Mouse (Mus musculus): ENCODE results near the gene Bet1l. TPM values are rescaled to one million over a fixed set of nuclear protein-coding genes. Genes with fewer than 3 reads are reported as not detected.
"Not testable (repeated sequence)": the region's sequence is repeated elsewhere in the genome, so short reads cannot be mapped to it uniquely, and the experiment has no call there.

Gene Bet1l
- total RNA-seq (2021), result 1 to 10 TPM; 6.0 to 6.9 TPM
- long read RNA-seq, experiment 1, transcript Bet1l-201 (4 exons, 2,268 nt), result major isoform, 17 of 18 reads
- long read RNA-seq, experiment 1, partial matches to known transcripts, result 0 of 18 reads
- long read RNA-seq, experiment 1, other reads (novel, unspliced or antisense), result 1 of 18 reads
- long read RNA-seq, experiment 2, transcript Bet1l-201 (4 exons, 2,268 nt), result major isoform, 15 of 17 reads
- long read RNA-seq, experiment 2, partial matches to known transcripts, result 2 of 17 reads
- long read RNA-seq, experiment 2, other reads (novel, unspliced or antisense), result 0 of 17 reads

DNA sequence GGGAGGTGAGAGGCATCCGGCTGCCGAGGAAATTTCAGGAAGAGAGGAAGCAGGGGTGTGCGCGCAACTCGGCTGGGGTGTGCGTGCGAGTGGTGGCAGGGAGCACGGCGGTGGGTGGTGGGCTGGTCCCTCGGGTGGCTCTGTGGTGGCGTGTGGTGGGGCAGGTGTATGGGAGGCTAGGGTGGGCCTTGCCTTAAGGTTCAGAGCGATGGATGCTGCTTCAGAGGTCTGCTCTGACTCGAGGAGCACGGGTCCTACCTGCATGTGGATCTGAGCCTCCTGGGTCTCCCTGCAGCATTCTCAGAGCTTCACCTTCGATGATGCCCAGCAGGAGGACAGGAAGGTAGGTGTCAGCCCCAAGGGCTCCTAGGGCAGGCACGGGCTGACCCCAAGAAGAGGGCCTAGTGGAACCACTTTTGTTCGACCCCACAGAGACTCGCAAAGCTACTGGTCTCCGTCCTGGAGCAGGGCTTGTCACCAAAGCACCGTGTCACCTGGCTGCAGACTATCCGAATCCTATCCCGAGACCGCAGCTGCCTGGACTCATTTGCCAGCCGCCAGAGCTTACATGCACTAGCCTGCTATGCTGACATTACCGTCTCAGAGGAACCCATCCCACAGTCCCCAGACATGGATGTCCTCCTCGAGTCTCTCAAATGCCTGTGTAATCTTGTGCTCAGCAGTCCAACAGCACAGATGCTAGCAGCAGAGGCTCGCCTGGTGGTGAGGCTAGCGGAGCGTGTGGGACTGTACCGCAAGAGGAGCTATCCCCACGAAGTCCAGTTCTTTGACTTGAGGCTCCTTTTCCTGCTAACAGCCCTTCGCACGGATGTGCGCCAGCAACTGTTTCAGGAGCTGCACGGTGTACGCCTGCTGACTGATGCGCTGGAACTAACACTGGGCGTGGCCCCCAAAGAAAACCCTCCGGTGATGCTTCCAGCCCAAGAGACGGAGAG lies at the start of gene Bet1l:
TSS of gene Bet1l (minus strand) at position 28 of the 956 bp plus-strand sequence.
- Histone ChIP-seq H3K27ac (peak within 1 kb of the TSS; percentile 99), H3K4me3 (peak within 1 kb of the TSS; percentile 96)
- no peak for TF ChIP-seq CTCF (IDR thresholded peaks at IDR 0.05)
- intact Hi-C loops (cut with DNase I), result loop anchor here (2.0 kb wide), 2 partner anchors 23 to 45 kb away; partner anchors contain the start of gene Psmd13
- no peak for DNase-seq

DNA sequence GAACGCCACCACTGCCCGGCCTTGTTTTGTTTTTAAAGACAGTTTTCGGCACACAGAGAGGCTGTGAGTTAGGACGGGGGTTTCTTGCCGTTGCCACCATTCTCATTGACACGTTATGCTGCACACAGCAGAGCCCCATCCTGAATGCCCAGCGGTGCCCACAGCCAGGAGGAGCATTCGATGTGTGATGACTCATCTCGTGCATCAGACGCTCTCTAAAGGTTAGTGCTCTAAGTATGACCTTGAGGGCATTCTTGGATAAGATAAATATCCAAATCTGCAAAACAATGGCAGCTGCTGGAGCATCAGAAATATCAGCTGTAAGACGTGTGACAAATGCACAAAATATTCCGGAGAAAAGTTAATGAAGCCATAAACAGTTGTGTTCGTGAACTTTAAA lies 49.8 kb upstream of the Bet1l start:
- H3K27ac ChIP-seq, result no peak overlapping the region
- no peak for DNase-seq
- TF ChIP-seq CTCF (IDR thresholded peaks at IDR 0.05), result no peak
- intact Hi-C loops (cut with DNase I), result loop anchor here (2.0 to 5.0 kb wide), 2 partner anchors 52 to 100 kb away; no protein-coding TSS in a partner anchor
- H3K4me3 ChIP-seq, result no peak overlapping the region

DNA sequence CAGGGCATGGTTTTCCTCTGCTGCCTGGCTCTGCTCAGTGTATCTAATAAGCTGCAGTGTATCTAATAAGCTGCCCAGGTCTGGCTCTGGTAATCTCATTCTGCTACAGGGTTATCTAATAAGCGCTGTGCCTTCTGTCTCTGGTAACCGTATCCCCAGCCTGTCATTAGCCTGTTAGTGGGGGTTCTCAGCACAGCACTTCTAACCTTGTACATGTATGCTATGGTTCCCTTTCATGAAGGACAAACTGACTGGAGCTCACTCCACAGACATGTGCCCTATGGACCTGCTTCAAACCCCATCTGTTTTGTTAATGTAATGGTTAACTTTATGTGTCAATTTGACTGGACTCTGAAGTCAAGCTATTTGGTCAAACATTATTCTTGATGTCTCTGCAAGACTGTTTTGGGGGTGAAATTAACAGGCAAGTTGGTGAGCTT lies 48.3 kb upstream of the Bet1l start:
- intact Hi-C loops (cut with DNase I), result loop anchor here (2.0 to 5.0 kb wide), 2 partner anchors 53 to 102 kb away; no protein-coding TSS in a partner anchor
- TF ChIP-seq CTCF (IDR thresholded peaks at IDR 0.05), result no peak
- Histone ChIP-seq H3K27ac (no peak overlapping the region), H3K4me3 (no peak overlapping the region)
- no peak for DNase-seq

DNA sequence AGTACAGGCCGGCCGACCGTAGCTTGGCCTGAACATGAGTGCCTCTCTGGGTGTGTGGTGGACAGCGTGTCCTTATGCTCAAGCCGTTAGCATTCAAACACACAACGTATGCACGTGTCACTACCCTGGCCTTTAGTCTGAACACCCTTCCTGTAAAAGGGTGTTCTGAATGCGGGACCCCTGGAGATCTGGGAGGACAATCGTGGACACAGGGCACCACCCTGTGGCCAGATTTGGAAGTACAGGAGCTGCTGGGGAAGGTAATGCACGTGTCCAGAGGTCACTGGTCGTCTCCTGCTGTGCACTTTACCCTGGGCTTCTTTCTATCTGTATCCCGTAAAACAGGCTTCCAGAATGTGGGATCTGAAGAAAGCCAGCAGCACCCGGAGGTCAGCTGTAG lies 45.8 kb upstream of the Bet1l start:
- peak overlapping the region; percentile 97 for H3K27ac ChIP-seq
- DNase-seq, result peak; percentile 84
- intact Hi-C loops (cut with DNase I), result loop anchor here (1.0 to 5.0 kb wide), 4 partner anchors 22 to 269 kb away; partner anchors contain the start of genes Bet1l, Gm45785, Psmd13 and Ric8a
- no peak overlapping the region for H3K4me3 ChIP-seq
- TF ChIP-seq CTCF (IDR thresholded peaks at IDR 0.05), result peak; percentile 97

DNA sequence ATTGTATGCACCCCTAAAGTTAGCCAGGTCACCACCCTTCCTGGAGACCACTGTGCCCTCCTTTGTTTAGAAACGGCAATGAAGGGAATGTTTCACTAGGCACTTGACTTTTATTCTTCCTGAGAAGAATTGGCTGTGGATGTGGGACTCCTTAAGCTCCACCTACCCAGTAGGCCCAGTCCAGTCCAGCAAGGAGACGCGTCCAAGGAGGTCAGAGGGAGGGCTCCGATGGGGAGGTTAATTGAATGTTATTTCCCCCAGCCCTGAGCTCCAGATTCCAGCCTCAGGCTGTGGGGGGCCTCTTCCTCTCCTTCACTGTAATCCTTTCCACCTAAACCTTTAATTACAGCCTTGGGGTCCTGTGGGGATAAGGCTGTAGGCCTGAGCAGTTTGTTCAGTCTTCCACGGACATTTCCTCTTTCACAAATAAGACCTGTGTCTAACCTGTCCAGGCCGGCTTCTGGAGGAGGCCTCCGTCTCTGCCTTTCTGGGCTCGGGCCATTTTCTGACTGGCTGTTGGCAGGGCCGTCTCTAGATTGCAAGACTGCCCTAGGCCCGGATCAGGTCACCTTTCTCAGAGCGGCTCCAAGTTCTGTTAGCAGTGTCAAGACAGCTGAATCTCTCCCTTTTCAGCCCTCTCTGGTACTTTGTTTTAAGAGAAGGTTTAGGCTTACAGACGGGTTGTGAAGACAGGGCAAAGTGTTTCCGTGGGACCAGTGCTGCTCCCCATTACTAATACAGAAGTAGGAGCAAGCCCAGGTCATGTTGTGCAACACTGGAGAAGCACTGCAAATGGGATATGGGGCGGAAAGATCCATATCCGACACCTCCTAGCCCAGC lies 44.9 kb upstream of the Bet1l start:
- TF ChIP-seq CTCF (IDR thresholded peaks at IDR 0.05), result no peak
- peak overlapping the region; percentile 97 for H3K27ac ChIP-seq
- H3K4me3 ChIP-seq, result peak overlapping the region; percentile 4; the same call in 1 of the 2 replicates
- peak; percentile 90 for DNase-seq
- intact Hi-C loops (cut with DNase I), result loop anchor here (2.0 to 5.0 kb wide), 3 partner anchors 21 to 270 kb away; partner anchors contain the start of genes Bet1l, Gm45785, Psmd13 and Ric8a

DNA sequence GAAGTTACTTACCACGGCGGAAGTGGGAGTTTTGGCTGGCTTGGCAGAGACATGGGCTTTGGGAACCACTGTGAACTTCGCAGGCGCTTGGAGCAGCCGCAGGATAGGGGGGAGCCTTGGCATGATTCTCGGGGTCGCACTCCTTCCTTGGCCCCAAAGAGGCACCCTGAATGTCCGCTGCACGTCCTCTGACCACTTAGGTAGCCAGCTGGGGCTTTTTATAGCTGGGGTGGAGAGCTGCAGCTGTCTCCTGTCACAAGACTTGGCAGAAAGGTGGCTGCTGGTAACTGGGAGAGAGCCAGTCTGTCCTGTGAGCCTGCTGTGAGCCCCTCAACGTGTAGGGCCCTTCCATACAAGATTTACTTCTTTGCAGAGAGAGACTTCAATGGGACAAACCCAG lies 42.8 kb upstream of the Bet1l start, which contains the start of gene Cox8b:
TSS of gene Cox8b (minus strand) at position 227 of the 400 bp plus-strand sequence.
- intact Hi-C loops (cut with DNase I), result loop anchor here (5.0 kb wide), 1 partner anchor 272 kb away; the partner anchor contains the start of gene Rnh1
- Histone ChIP-seq H3K4me3 (peak within 1 kb of the TSS; percentile 75), H3K27ac (peak within 1 kb of the TSS; percentile 97)
- TF ChIP-seq CTCF (IDR thresholded peaks at IDR 0.05), result no peak
- DNase-seq, result peak; percentile 87

DNA sequence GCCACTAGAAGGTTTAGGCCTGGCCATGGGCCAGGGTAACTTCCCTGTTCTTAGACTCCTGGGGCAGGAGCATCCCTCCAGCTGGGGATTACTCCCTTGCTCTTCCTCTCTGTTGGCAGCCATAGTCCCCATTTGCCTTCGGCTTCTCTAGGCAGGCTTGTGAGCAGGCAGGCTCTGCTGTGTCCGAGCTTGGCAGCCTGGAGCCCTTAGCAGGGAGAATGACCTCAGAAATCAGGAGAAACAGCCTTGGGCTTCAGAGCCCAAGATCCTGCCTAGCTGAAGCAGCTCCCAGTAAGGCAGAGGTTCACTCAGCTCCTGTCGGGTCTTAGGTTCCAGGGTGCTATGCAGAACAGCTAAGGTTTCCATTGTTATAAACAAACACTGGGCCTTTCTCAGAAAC lies 41.7 kb upstream of the Bet1l start:
- Histone ChIP-seq H3K4me3 (peak overlapping the region; percentile 75), H3K27ac (peak overlapping the region; percentile 97)
- intact Hi-C loops (cut with DNase I), result no loop called here
- DNase-seq, result peak; percentile 45
- TF ChIP-seq CTCF (IDR thresholded peaks at IDR 0.05), result no peak

DNA sequence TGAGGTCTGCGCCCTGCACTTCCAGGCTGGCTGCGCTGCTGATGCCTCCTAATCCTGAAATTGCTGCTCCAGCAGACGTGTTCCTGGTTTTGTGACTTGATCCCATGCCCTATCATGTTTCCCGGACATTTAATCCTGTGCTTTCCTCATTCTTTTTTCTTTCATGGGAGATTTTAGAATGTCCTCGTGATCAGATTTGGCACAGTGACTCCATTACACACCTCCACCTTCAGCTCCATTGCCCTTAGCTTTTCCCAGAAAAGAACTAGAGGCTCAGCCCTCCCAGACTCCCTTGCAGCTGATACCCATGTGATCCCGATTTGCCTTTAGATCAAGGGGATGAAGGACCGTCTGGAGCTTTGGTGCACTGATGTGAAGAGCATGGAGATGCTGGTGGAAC lies 40.5 kb upstream of the Bet1l start:
- no peak for DNase-seq
- Histone ChIP-seq H3K4me3 (peak overlapping the region; percentile 75), H3K27ac (peak overlapping the region; percentile 97)
- no peak for TF ChIP-seq CTCF (IDR thresholded peaks at IDR 0.05)
- intact Hi-C loops (cut with DNase I), result no loop called here

DNA sequence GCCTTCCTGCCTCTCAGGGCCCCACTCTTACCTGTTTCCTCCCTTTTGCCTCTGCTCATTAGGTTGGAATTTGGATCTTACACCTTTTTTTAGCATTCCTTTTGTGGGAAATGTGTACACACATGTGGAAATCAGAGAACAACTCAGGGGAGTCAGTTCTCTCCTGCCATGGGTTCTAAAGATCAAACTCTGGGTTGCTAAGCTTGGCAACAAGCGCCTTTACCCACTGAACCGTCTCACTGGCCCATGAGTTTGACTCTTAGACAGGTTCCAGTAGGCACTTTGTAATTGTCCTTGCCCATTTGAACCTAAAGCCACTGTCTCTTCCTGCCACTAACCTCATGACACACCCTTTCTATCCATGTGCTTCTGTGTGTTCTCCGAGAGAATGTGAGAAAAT lies 37.2 kb upstream of the Bet1l start:
- no peak for TF ChIP-seq CTCF (IDR thresholded peaks at IDR 0.05)
- DNase-seq, result no peak
- Histone ChIP-seq H3K4me3 (no peak overlapping the region), H3K27ac (no peak overlapping the region)
- intact Hi-C loops (cut with DNase I), result no loop called here

DNA sequence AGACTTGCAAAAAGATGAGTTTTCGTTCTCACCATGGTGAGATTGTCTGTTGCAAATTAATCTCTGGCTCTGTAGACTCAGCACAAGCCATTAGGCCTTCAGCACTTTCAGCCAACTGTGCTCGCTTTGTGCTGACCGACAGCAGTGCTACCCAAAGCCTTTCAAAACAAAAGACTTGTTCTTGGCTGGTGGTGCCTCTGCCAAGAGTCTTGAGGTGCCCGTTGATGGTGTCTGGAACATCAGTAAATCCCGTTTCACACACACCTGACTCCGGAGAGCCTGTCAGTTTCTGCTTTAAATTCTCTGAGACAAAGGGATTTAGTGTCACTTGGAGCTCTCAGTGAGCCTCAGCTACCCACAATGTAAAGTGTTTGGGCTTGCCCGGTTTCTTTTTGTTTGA lies 36.7 kb upstream of the Bet1l start:
- no peak for DNase-seq
- TF ChIP-seq CTCF (IDR thresholded peaks at IDR 0.05), result no peak
- Histone ChIP-seq H3K27ac (no peak overlapping the region), H3K4me3 (no peak overlapping the region)
- intact Hi-C loops (cut with DNase I), result no loop called here

DNA sequence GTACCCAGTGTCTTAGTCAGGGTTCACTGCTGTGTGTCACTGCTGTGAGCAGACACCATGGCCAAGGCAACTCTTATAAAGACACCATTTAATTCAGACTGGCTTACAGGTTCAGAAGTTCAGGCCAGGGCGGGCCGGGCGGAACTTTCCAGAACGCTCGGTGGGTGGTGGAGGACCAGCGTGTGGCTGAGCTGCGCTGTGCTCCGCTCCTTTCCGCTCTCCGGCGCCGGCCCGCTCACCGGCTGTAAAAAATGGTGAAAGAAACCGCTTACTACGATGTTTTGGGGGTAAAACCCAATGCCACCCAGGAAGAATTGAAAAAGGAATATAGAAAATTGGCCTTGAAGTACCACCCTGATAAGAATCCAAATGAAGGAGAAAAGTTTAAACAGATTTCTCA lies 33.3 kb upstream of the Bet1l start:
- H3K27ac ChIP-seq; intact Hi-C loops (cut with DNase I); DNase-seq; H3K4me3 ChIP-seq: not testable (repeated sequence)

DNA sequence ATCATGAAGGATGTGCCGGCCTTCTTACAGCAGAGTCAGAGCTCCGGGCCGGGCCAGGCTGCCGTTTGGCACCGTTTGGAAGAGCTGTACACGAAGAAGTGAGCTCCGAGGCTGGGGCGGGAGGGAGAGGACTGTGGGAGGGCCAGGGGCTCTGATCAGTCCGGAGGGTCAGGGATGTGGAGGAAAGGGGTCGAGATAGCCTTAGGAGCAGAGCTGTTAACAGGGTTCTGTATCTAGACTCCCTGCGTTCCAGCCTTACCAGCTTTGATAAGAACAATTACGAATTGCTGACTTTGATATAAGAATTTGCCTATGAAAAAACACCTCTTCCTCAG lies 25.1 kb upstream of the Bet1l start:
- intact Hi-C loops (cut with DNase I), result no loop called here
- peak overlapping the region; percentile 82 for H3K4me3 ChIP-seq
- TF ChIP-seq CTCF (IDR thresholded peaks at IDR 0.05), result no peak
- no peak for DNase-seq
- H3K27ac ChIP-seq, result peak overlapping the region; percentile 89
